Mouse (Mus musculus) c-Kit-positive CD71-positive TER-119-positive erythroid progenitor cells, embryonic 14.5 days (primary cell): ENCODE measurements around the gene Anks3.
A peak's percentile ranks its signal among the peaks of the same experiment; 100 is the strongest.

Source experiments
- DNase-seq: peaks from one replicate; pipeline ENCODE4 v3.0.0-alpha.2; 2013; ENCODE audit warnings: low spot score

The Anks3 gene

DNA sequence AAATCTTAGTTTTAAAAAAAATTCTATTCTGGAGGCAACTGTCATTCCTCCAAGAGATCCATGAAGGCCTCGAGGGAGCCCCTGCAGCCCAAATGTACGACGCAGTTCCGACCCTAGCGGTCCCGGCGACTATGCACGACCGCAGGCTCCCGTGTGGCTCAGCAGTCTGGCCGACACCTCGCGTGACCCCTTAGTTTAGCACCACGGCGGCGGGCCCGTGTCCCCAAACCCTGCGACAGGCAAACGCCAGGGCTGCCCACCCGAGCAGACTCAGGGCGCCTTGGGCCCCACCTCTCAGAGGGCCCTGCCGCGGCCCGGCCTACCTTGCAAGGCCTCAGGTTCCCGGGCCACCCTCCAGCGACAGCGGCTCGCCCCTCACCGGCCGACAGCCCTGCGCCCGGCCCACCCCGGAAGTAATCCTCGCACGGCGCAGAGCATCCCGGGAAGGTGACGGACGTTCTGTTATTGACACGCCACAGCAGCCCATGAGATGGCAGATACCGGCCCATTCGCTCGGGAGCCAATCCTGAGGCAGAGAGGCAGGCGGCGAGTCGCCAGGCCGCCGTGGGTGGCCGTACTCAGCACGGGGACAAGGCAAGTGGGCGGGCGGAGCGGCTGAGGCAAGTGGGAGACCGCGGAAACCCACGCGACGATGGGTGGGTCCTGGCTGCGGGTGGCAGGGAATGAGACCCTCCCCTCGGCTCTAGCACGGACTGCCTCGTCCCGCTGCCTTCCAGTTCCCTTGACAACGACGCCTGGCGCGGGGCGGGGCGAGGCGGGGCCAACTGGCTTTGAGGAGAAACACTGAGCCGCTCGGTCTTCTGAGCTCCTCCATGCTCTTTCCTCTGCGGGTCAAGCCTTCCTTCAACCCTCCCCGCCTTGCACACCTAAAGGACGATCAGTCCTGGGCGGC is at the start of gene Anks3:
TSS of gene Anks3 (minus strand) at position 409 of the 913 bp plus-strand sequence.
- peak; percentile 88 for DNase-seq

DNA sequence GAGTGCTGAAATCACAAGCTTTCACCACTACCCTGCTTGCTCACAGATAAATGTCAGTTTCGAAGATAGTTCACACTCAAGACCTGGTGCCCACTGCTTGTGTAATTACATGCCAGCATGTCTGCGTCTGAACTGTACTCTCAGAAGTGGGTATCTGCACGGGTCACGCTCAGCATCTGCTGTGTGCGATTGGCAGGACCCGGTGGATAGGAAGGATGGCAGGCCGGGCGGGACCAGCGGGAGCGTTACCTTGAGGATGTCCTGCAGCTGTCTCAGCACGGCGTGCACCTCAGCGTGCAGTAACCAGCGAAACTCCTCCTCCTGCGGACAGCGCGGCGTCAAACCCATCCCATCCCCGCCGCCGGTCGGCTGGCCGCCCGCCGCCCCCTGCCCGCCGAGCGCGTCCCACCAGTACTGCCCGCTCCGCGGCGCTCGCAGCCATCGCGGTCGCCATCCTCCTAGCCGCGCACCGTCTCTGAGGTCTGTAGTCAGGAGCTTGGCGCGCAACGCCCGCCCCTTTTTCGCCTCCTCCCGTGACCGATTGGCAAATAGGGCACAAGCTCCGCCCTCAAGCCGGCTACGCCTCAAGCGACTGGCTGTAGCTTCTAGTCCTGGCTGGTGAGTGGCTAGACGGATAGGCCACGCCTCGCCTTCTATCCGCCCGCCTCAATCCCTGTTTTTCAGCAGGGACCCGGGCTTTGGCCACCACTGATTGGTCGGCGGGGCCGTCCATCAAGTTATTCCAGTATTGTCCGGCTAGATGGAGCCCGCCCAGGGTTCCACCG is 49.2 kb upstream of the Anks3 start, which contains the start of gene Rogdi:
TSS of gene Rogdi (minus strand) at position 500 of the 785 bp plus-strand sequence.
- peak; percentile 98 for DNase-seq

GRCm38 (mm10) chr16:5012036-5013005 is 48.3 kb upstream of the Anks3 start:
- peak; percentile 78 for DNase-seq

DNA sequence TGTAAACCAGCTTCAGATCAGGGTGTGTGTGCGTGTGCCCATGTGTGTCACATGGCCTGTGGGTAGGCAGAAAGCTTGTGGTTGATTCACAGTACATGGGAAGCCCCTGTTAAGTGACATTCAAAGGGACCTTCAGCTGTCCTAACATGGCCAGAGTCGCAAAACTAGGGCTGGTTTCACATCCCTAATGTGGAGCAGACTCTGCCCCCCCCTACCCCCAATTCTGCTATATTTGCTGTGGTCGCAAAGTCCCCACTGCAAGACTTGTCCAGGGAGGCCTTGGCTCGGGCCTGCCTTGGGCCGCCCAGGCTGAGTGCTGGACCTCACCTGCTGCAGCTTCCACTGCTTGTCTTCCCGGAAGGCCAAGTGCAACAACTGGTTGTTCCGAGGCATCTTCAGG is 47.3 kb upstream of the Anks3 start:
- DNase-seq = no peak

DNA sequence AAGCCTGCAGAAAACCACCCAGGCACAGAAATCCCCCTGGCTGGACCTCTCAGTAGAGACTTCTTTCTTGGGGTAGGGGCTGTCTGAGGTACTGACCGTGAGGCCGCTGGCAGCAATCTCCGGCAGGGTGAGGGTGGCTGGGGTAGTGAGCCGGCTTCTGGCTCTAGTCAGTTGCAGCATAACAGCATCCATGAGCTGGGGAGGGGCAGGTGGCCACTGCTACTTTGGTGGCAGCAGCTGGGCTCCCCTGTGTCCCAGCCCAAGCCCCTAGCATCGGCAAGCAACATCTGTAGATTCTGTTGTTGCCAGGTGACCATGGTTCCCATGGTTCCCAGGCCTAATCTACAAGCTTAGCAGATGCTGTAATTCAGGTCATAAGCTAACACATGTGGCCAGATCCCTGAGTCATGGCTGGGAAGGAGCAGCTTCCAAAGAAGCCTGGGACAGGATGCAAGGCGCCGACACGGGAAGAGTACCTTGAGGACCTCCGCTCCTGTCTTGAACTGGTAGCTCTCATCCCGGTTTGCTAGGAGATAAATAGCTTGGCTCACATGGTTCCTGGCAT is 46.4 kb upstream of the Anks3 start:
- no peak for DNase-seq

DNA sequence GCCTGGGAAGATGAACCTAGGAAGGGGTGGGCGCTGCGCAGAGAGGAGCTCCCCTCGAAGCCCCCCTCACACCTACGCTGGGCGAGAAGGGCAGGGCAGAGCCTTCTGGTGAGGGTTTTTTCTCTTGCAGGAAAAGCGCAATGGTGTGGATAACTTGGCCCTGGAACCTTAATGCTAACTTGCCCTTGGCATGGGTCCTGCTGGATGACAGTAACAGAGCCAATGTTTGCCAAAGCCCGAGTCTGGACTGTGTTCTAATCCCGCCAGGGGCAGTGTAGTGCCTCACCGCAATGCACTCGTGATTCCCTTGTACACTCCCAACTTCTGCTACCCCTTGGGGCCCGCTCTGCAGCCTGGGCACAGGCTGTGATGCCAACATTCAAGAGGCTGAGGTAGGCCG is 44.1 kb upstream of the Anks3 start:
- no peak for DNase-seq

- no peak for DNase-seq
These were observed 43.5 kb upstream of the Anks3 start for GRCm38 (mm10) chr16:5007492-5007891.

DNA sequence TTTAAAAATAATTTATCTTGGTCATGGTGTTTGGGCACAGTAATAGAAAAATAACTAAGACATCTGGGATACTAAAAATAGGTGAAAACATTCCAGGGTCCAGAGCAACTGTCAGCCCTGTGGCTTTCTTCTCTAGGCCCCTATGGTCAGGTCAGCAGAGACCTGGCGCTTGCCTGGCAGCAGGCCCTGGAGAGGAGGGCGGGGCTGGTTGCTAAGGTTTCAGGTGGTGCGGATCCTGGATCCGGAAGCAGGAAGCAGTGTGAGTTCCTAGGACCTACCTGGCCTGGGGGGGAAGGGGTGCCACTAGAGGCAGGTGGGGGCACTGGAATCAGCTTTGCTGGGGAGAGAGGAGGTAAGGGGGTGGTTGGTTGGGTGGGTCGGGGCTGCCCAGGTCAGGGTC is 43.1 kb upstream of the Anks3 start, which contains the start of gene Smim22:
TSS of gene Smim22 (plus strand) at position 222 of the 400 bp plus-strand sequence.
- no peak for DNase-seq

GRCm38 (mm10) chr16:5000611-5001010 is 36.6 kb upstream of the Anks3 start:
- no peak for DNase-seq

DNA sequence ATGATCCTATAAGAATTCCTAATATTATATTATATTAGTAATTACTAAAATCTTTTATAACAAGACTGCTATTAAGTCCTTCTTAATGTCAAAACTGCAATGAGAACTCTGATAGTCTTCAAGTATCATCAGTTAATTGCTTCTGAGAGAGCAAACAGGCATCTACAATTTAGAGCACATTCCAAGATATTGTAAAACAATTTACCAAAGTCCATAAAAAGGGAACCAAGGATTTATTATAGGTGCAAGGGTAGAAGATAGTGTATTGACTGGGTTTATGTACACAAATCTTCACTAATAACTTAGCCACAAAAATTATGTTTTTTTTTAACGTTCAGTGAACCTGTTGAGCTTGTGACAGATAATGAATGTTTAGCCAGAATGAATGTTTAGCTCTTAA is 35.0 kb upstream of the Anks3 start:
- no peak for DNase-seq

- no peak for DNase-seq
These were observed 33.5 kb upstream of the Anks3 start, which contains the start of gene Sept12 for GRCm38 (mm10) chr16:4997553-4997952. TSS of gene Sept12 (minus strand) at chr16:4997852.

DNA sequence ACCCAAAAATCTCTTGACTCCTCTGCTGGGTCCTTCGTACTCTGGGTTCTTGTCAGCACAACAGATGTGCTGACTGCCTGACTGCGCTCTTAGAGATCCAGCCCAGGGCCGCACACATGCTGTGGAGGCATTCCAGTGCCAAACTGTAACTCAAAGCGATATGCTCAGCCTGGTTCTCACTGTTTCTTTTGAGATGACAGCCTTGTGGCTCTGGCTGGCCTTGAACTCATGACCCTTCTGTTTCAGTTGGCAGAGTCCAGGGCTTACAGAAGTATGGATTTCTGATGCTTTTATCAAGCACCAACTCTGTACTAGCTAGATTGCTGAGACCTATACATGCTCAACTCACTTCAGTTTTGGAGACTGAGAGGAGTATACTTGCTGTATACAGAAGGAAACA is 29.3 kb upstream of the Anks3 start:
- DNase-seq = no peak

DNA sequence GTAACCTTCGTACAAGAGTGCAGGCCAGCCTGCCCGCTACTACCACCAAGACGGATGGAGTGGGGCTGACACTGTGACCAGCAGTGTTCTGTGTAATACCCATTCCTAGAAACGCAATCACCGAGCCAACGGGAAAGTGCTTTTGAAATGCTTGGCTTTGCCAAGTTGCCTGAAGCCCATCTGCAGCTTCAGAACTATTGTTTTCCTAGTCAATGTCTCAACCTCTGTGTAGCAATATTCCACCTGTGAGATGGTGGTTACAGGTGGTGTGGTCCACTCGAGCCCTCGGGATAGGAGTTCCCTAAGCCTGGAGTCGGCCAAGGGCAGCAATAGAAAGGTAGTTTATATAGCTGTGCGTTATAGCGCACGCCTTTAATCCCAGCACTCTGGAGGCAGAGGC is 20.7 kb upstream of the Anks3 start:
- DNase-seq = no peak

- DNase-seq = peak; percentile 29
These were observed 15.9 kb upstream of the Anks3 start for GRCm38 (mm10) chr16:4979755-4980380.

DNA sequence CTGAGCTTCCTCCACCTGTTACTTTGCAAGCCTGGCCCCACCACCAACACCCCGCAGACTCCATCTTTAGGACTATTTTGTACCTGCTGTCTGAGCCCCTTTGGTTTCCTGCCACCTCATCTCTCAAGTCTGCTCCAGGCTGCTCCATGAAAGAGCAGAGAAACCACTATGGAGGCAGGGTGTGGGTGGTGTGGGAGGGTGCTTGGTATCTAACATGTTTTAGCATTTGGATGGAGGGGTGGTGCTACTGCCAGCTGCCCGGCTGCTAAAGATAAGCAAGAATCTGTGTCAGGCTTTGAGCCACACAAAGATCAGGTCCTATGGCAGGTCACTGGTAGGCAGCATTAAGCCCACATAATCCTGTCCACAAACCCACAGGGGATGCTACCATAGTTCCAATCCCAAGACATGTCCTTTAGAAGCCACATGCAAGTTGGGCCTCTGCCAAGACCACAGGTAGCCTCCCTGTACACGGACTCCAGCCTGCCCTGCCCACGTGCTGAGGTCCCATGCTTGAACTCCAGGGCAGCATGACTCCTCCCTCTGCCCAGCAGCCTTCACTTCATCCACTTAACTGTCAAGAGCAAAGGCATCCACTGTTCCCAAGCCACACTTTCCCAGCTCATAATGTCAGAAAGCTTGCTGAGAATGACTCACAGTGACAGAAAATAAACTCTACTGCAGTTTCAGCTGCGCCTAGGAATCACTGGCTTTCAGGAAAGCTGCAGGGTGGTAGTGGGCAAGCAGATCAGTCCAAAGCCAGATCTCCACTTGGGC is 14.5 kb upstream of the Anks3 start:
- peak; percentile 25 for DNase-seq

- no peak for DNase-seq
These were observed 12.2 kb upstream of the Anks3 start for GRCm38 (mm10) chr16:4976180-4976579.

DNA sequence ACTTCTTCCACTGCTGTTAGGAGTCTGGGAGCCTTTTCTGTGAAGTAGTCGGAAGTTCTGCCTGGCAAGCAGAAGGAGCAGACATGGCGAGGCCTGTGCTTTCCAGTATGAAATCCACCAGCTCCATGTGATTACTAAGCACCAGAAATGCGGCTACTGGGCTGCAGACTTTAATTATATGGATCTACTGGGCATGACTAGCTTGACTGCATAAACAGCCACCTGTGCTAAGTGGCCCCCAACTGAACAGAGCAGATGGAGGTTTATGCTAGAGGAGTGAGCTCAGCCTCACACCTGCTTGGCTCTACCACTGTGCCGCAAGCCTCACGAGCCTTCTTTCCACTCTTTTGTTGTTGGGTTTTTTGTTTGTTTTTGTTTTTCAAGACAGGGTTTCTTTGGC is 10.5 kb upstream of the Anks3 start:
- DNase-seq = no peak

DNA sequence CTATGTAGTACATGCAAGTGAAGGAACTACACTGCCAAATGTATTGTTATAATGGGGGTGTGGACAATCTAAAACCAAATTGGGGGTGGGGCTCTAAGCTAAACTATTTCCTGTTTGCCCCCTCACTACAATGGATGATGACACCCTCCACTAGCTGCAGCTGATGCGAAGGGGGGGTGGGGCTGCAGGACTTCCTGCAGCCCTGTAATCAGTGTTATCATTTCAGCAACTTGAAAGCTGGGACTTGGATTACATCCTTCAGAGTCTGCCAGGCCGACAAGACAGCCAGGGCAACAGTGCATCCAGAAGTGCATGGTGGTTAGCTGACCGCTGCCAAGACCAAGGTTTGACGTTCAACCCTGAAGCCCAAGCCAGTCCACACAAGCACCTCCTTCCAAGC is 7.6 kb upstream of the Anks3 start:
- no peak for DNase-seq

DNA sequence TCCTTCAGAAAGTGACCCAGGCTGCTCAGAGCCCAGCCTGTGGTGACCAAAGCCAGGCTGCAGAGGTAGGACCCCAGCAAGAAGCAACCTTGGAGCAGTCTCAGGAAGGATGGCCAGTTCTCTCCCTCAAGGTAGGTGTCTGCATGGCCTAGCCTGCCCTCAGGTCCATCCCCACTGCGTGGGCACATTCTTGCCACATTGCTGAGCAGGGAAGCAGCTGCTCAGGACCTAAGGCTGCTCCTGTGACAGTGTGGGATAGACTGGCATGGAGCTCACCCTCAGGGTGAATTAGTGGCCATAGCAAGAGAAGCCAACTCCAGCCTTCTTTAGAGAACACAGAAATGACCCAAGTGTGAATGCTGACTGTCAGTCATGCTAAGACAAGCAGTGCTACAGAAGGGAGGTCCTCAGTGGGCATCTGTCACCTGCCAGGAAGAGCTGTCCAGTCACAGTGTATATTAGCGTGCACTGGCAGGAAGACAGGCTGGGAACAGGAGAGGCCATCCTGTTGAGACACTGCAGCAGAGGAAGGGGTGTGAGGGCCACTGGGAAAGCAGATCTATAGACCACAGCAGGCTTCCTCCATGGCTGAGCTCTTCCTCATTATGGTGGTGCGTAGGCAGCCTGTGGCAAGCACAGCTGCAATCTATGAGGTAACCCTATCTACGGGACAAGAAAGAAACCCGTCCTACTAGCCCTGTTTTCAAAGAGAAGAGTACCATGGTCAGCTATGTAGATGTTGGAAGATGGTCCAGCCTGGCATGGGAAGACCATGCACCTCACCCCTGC is 5.2 kb upstream of the Anks3 start:
- no peak for DNase-seq
